Mouse (Mus musculus) right cerebral cortex, adult 2 months (tissue): ENCODE data around the gene Rasl10a.

Experiments used
- DNase-seq, 2 experiments: peaks; one replicate each; pipeline ENCODE4 v3.0.0; 2021 to 2022; ENCODE audit warnings: low spot score in 2 of 2

The Rasl10a gene

DNA sequence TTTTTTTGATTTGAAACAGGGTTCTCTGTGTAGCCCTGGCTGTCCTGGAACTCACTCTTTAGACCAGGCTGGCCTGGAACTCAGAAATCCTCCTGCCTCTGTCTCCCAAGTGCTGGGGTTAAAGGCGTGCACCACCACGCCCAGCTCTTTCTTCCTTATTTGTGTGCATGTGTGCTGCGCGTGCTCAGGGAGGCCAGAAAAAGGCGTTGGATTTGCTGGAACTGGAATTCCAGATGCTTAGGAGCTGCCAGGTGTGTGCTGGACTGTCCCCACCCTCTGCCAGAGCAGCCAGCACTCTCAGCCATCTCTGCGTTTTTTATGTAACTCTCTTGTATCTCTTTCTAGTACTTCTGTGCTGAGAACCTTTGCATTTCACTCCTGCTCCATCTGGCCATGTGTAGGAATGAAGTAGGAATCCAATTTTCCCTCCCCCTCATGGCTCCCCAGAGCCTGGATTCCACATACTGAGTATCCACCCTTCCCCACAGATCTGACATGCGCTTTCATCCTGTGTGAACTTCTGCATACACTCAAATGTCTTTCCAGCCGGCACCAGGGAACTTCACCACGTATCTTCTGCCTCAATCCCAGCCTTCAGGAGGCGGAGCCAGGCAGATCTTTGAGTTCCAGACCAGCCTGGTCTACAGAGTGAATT is 5.6 kb upstream of the Rasl10a start:
- peak; percentile 66 to 69 for DNase-seq

GRCm38 (mm10) chr11:5054151-5054550 is 3.8 kb upstream of the Rasl10a start:
- no peak for DNase-seq

- no peak for DNase-seq
These were observed 3.1 kb upstream of the Rasl10a start for GRCm38 (mm10) chr11:5054874-5055273.

DNA sequence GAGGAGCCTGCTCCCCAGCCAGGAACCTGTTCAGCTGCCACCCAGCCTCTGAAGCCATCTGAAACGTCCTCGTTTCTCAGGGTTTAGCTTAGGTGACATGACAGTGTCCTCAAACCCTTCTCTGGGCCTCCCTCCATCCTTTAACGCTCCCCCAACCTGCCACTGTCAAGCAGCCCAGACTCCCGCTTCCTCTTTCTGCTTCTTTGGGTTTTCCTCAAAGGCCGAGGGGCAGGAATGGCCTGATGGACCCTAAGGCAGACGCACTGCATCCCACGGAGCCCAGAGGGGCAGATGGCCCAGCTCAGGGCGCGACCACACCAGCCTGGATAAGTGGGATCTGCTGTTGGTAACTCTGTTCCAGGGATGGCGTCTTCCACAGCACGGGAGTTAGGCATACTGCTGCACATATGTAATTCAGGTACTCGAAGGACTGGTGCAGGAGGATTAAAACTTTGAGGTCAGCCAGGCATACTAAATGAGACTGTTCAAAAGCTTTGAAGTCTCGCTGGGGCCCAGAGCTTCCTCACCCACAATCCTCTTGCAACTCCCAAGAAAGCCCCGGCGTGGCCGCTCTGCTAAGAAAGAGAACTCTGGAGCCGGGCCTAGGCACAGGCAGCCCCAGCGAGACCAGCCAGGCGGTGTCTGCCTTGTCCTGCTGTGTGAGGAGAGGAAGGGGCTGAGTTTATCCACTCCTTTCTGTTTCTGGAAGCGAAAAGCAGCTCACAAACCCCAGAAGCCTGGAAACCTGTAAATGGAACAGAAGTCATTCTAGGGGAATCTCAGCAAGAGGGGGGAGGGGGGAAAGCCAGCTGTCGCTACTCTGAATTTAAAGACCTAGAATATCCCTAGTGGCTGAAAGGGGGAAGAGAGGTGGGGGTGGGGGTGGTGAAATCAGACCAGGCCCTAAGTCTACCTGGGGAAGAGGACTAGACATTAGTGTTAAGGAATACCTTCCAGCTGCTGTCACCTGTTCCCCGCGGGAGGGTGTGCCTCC is 1.7 kb upstream of the Rasl10a start:
- no peak for DNase-seq

DNA sequence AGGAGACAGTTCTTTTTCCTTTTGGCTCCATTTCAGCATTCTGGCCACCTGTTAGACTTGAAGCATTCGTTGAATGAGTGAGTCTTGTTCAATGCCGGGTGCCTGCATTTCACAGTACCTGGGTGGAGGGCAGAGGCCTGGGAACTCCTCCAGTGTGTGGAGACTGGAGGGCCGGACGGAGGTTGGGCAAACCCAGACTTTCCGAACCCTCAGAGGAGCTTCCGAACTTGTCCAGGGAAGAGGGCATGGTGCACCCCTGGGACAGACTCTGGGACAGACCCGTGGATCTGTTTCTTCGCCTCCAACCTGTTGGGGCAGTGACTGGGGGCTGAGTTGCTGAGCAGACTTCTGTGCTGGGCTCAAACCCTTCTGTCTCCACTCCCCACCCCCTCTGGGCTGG is 864 bp upstream of the Rasl10a start:
- no peak for DNase-seq

- DNase-seq = no peak
These were observed 430 bp upstream of the Rasl10a start for GRCm38 (mm10) chr11:5057541-5057855.

GRCm38 (mm10) chr11:5058783-5059182 is 855 bp downstream of the Rasl10a start:
- DNase-seq = no peak

DNA sequence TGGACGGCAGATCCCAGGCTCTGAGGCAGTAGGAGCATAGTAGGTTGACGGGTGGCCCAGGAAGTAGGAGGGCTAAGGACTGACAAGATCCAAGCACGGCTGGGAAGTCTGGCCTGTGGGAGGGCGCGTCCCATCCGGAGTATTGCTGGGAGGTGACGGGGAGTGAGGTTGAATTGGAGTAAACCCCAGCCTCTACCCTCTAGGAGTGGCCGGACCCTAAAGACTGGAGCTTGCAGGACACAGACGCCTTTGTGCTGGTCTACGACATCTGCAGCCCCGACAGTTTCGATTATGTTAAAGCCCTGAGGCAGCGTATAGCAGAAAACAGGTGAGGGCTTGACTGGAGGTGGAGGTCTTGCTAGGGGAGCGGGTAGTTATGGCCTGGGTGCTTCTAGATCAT is 1.3 kb downstream of the Rasl10a start:
- DNase-seq = peak in 1 of 2 experiments; percentile 41

DNA sequence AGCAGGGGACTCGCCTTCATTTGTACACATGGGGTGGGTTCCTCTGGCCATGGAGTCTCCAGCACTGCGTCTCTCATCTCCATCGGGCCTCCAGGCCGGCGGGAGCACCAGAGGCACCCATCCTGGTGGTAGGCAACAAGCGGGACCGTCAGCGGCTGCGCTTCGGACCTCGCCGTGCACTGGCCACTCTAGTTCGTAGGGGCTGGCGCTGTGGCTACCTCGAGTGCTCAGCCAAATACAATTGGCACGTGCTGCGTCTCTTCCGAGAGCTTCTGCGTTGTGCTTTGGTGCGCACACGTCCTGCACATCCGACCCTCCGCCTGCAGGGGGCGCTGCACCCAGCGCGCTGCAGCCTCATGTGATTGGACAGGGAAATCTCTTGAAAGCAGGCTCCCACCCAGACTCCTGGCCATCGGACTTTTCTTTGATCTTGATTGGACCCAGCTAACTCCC is 1.8 kb downstream of the Rasl10a start:
- peak; percentile 66 to 72 for DNase-seq

GRCm38 (mm10) chr11:5060756-5061412 is 3.0 kb downstream of the Rasl10a start:
- no peak for DNase-seq

DNA sequence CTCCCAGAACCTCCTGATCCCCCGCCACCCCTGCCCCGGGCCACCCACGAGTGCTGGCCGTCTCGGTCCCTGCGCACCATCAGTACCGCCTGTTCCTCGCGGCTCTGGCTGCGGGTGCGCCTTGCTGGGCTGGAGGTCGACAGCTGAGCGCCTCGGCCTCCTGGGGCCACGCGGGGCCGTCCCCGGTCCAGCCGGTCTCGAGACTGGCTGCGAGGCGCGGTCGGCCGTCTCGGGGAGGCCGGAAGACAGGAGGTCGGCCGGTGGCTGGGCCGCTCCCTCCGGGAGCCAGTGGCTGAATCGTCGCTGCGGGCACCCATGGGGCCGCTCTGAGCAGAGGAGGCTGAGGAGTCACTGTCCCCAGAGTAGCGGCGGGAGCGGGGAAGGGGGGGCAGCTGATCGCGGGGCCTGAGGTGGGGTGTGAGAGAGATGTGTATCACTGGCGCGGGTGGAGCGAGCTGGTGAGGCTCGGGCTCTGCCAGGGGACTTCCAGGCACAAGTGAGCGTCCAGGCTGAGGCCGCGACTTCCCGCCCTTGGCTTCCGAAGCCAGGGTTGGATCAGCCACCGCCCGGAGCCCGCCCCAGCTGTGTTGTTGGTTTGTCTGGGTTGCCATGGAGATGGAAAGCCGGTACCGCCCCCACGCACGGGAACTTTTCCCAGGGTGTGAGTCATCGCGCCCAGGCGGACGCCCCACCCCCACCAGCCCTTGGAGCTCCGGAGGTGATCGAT is 3.6 kb downstream of the Rasl10a start:
- peak; percentile 96 to 98 for DNase-seq

GRCm38 (mm10) chr11:5062326-5062725 is 4.4 kb downstream of the Rasl10a start:
- DNase-seq = no peak

GRCm38 (mm10) chr11:5062860-5063505 is 5.1 kb downstream of the Rasl10a start:
- DNase-seq = peak in 1 of 2 experiments; percentile 38

DNA sequence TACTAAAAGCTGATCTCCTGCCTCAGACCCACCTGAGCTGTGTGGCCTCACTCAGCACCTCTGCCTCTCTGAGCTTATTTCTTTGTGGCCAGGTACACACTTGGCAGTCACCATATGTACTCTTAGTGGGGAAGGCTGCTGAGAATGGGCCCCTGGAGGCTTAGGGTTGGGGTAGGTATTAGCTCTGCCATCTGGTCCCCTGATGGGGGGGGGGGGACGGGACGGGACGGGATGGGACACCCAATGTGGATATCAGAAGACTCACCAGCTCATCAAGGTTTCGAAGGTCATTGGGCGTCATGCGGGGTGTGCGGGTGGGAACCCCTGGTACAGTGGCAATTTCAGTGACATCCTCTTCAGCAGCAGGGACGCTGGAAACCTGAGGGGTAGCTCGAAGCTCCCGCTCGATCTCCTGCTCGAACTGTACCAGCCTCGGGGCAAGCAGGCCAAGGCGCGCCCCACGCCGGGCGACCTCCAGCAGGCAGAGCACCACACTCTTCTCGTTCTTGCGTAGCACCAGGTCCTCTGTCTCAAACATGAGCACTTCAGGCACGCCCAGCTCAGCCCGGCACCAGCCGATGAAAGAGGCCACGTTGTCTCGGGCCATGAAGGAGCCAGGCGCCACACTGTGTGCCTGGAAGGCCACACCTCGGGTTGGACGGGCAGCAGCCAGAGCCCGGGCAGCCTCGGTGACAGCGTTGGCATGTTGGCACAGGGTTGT is 5.8 kb downstream of the Rasl10a start:
- DNase-seq = no peak

GRCm38 (mm10) chr11:5064282-5065055 is 6.5 kb downstream of the Rasl10a start:
- peak; percentile 40 to 42 for DNase-seq

- peak; percentile 86 to 87 for DNase-seq
These were observed 7.3 kb downstream of the Rasl10a start, which contains the start of gene Gas2l1 for GRCm38 (mm10) chr11:5065056-5065821. Gas2l1 (minus strand) TSS chr11:5065327.

DNA sequence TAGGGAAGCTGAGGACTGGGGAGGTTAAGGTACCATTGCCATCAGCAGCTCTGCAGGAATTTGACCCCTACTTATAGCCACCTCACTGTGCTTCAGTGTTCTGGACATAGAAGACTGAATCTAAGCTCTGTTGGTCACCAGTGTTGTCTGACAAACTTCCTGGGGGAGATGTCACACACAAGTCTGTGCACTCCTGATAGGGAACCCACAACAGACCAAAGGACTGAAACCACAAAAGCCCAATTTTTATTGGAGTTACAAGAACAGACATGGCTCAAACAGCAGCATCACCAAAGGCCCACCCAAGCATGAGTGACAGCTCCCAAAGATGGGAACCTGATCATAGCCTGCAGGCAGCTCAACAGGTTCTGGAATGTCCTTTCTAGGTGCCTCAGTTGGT is 9.1 kb downstream of the Rasl10a start:
- no peak for DNase-seq

DNA sequence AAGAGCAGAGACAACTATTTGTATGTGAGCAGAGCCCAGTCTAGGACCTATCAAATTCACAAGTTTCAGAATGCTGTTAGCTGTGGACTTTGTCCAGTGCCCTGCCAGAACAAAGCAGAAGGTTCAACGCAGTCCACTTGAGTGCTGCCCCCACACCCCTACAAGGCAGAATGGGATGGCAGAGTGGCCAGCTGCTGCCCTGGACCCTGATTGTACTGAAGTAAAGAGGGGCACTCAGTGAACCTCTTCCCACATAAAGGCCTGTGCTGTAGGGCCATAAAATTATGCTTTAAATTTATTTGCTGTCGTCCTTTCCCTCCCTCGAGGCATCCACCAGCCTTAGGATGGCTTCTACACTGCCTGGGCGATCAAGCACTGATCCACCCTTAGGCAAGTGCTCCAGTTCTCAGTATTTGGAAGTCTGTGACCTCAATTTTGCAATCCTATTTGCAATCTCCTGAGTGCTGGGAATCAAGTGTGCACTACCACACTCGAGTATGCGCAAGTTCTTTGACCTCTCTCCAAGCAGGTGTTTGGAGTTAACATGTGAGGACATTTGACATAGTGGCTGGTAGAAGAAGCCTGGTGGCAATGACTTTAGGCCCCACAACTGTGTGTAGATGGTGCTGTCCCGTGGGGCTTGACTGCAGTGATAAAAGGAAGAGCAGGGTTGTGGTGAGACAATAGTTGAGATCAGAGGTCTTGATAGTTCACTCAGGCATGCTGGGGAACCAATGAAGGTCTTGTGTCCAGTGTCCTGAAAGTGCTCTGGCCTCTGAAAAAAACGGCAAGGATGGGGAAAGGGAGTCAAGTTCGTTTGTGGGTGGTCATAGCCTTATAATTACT is 10.4 kb downstream of the Rasl10a start:
- no peak for DNase-seq
